Comparison of ENCODE assay signal across 18 mouse cellular contexts in genomic region chr19:59171871-59172245, GRCm38 (mm10). TPM values are rescaled to one million over a fixed set of nuclear protein-coding genes. Genes with fewer than 3 reads are reported as not detected.
DNase-seq lines count a peak whose midpoint lies in the region; ATAC-seq and TF ChIP-seq lines count a peak whose summit lies in the region.
"Had no signal": no experiment of that assay in that cellular context is flagged by ENCODE, and none has a peak within 500 bp of the region (broad histone marks: within the 10 kb centered on the region; RNA-seq: fewer than 3 reads in every experiment).

No protein-coding gene starts in this region.

- WGBS in intestine, postnatal 0 days: under 1% methylated on average over 19 of the region's 19 CpGs
- WGBS in intestine, embryonic 16.5 days: 1% methylated on average over 19 of the region's 19 CpGs
- 2% methylated on average over 18 of the region's 19 CpGs for WGBS in embryonic facial prominence, embryonic 13.5 days
- 1% methylated on average over 19 of the region's 19 CpGs for WGBS in limb, embryonic 11.5 days

- TF ChIP-seq CTCF in intestine, postnatal 0 days (IDR thresholded peaks at IDR 0.05; ENCODE audit: low read depth): no peak

- H3K36me3 ChIP-seq in intestine, postnatal 0 days (ENCODE audit: control insufficient read depth, insufficient read depth): no peaks in the 10 kb centered on the region
- no peaks in the 10 kb centered on the region for H3K36me3 ChIP-seq in intestine, embryonic 16.5 days (ENCODE audit: control insufficient read depth, insufficient read depth, low read length)
- H3K36me3 ChIP-seq in embryonic facial prominence, embryonic 13.5 days: no peaks in the 10 kb centered on the region
- H3K36me3 ChIP-seq in limb, embryonic 11.5 days (ENCODE audit: control insufficient read depth, insufficient read depth, low read length): no peaks in the 10 kb centered on the region
- H3K36me3 ChIP-seq: heart, embryonic 15.5 days; stomach, embryonic 15.5 days had no signal

- no peak overlapping the region for H3K4me2 ChIP-seq in intestine, postnatal 0 days (replicated peaks; ENCODE audit: low read depth)
- H3K4me2 ChIP-seq in intestine, embryonic 16.5 days (ENCODE audit: low read depth, low read length): no peak overlapping the region
- H3K4me2 ChIP-seq in embryonic facial prominence, embryonic 13.5 days: peak overlapping the region; percentile 7; the same call in 1 of the 2 replicates
- H3K4me2 ChIP-seq in limb, embryonic 11.5 days (ENCODE audit: low read depth, severe bottlenecking): no peak overlapping the region
- H3K4me2 ChIP-seq: stomach, embryonic 15.5 days had no signal

- no peak for ATAC-seq in intestine, postnatal 0 days
- ATAC-seq in intestine, embryonic 16.5 days: no peak
- no peak for ATAC-seq in embryonic facial prominence, embryonic 13.5 days (ENCODE audit: insufficient number of reproducible peaks, insufficient read depth, low FRiP score, low TSS enrichment, low read depth)
- no peak for ATAC-seq in limb, embryonic 11.5 days (ENCODE audit: insufficient number of reproducible peaks, low FRiP score, low TSS enrichment, low read depth)
- ATAC-seq in activated CD4-positive, CD25-positive, alpha-beta regulatory T cell, adult 4 months: no peak
- ATAC-seq: liver, postnatal 0 days had no signal

- H3K4me3 ChIP-seq in intestine, postnatal 0 days (ENCODE audit: low read depth, low read length): 0 out of 2 replicates have a peak overlapping the region, but pooled peaks have one; percentile 0
- no peak overlapping the region for H3K4me3 ChIP-seq in intestine, embryonic 16.5 days (ENCODE audit: low read length)
- H3K4me3 ChIP-seq in embryonic facial prominence, embryonic 13.5 days: 0 out of 2 replicates have a peak overlapping the region, but pooled peaks have one; percentile 4
- H3K4me3 ChIP-seq in limb, embryonic 11.5 days (ENCODE audit: low read depth, low read length): no peak overlapping the region
- H3K4me3 ChIP-seq: stomach, embryonic 15.5 days had no signal

- H3K27me3 ChIP-seq in intestine, postnatal 0 days (replicated peaks; ENCODE audit: control insufficient read depth, insufficient read depth, low read length): peaks cover 93% of the 10 kb centered on the region
- H3K27me3 ChIP-seq in intestine, embryonic 16.5 days (replicated peaks; ENCODE audit: control insufficient read depth, insufficient read depth, low read length): peaks cover 92% of the 10 kb centered on the region
- peaks cover 98% of the 10 kb centered on the region for H3K27me3 ChIP-seq in embryonic facial prominence, embryonic 13.5 days
- H3K27me3 ChIP-seq in limb, embryonic 11.5 days (ENCODE audit: control insufficient read depth, insufficient read depth, low read length): peaks cover 83% of the 10 kb centered on the region

- no peaks in the 10 kb centered on the region for H3K9me3 ChIP-seq in intestine, postnatal 0 days (ENCODE audit: control insufficient read depth)
- no peaks in the 10 kb centered on the region for H3K9me3 ChIP-seq in intestine, embryonic 16.5 days (ENCODE audit: control insufficient read depth, low read length)
- H3K9me3 ChIP-seq in embryonic facial prominence, embryonic 13.5 days: no peaks in the 10 kb centered on the region
- no peaks in the 10 kb centered on the region for H3K9me3 ChIP-seq in limb, embryonic 11.5 days (ENCODE audit: control insufficient read depth, low read length)
- H3K9me3 ChIP-seq: heart, embryonic 15.5 days; stomach, embryonic 15.5 days had no signal

- H3K4me1 ChIP-seq in intestine, postnatal 0 days (replicated peaks; ENCODE audit: control insufficient read depth, insufficient read depth, low read length): peaks cover 2% of the 10 kb centered on the region; the same call in 1 of the 2 replicates
- peaks cover 13% of the 10 kb centered on the region for H3K4me1 ChIP-seq in intestine, embryonic 16.5 days (ENCODE audit: control insufficient read depth, insufficient read depth, low read length)
- H3K4me1 ChIP-seq in embryonic facial prominence, embryonic 13.5 days: peaks cover 22% of the 10 kb centered on the region
- H3K4me1 ChIP-seq in limb, embryonic 11.5 days (ENCODE audit: control insufficient read depth, insufficient read depth, low read length): 0 out of 2 replicates have a peak, but pooled peaks cover 3% of the 10 kb centered on the region

- H3K9ac ChIP-seq in intestine, postnatal 0 days (ENCODE audit: low read depth, low read length): no peak overlapping the region
- no peak overlapping the region for H3K9ac ChIP-seq in intestine, embryonic 16.5 days (ENCODE audit: low read depth, low read length)
- no peak overlapping the region for H3K9ac ChIP-seq in embryonic facial prominence, embryonic 13.5 days
- no peak overlapping the region for H3K9ac ChIP-seq in limb, embryonic 11.5 days (ENCODE audit: low read length)
- H3K9ac ChIP-seq: heart, embryonic 15.5 days; liver, postnatal 0 days; stomach, embryonic 15.5 days had no signal

- peak; percentile 54 for DNase-seq in R1 (ENCODE audit: low read depth, low spot score)
- DNase-seq in limb, embryonic 11.5 days (ENCODE audit: low spot score): peak; percentile 60
- no peak for DNase-seq in right cerebral cortex, postnatal 36 days (ENCODE audit: low spot score in 2 of 2)
- DNase-seq: adrenal gland, postnatal 25 days; cerebellum, postnatal 36 days; gastrocnemius, postnatal 25 days; kidney, adult 11 months; liver, postnatal 0 days; thymus, postnatal 4 days had no signal

- no peak overlapping the region for H3K27ac ChIP-seq in intestine, postnatal 0 days (ENCODE audit: low read depth, low read length)
- no peak overlapping the region for H3K27ac ChIP-seq in intestine, embryonic 16.5 days (ENCODE audit: low read length)
- H3K27ac ChIP-seq in embryonic facial prominence, embryonic 13.5 days: no peak overlapping the region
- H3K27ac ChIP-seq in limb, embryonic 11.5 days (replicated peaks; ENCODE audit: low read depth, low read length): no peak overlapping the region
- H3K27ac ChIP-seq: heart, embryonic 15.5 days; macrophage; stomach, embryonic 15.5 days had no signal

RNA-seq across cellular contexts. Expression of gene Vax1, which starts 2.0 kb away (rescaled TPM):
- polyA plus RNA-seq in intestine, postnatal 0 days (2015; fragmentation: Nextera tagmentation; extraction: Ambion mirVana): not detected in 2 replicates
- polyA plus RNA-seq in intestine, embryonic 16.5 days (2015; fragmentation: Nextera tagmentation; extraction: Ambion mirVana): not detected in 2 replicates
- not detected in 2 replicates for polyA plus RNA-seq in embryonic facial prominence, embryonic 13.5 days (2015; fragmentation: Nextera tagmentation; extraction: Ambion mirVana)
- not detected in 2 replicates for polyA plus RNA-seq in limb, embryonic 11.5 days (2014; fragmentation: Nextera tagmentation; extraction: Ambion mirVana)
- not detected for polyA plus RNA-seq in activated CD4-positive, CD25-positive, alpha-beta regulatory T cell, adult 4 months (2017; shearing (Covaris generic))
- polyA plus RNA-seq: heart, embryonic 15.5 days; large intestine, adult 2 months; liver, postnatal 0 days; macrophage; small intestine, adult 2 months; stomach, embryonic 15.5 days had no signal

RNA-seq across cellular contexts. Expression of gene Kcnk18, which starts 47.2 kb away (rescaled TPM):
- polyA plus RNA-seq in intestine, postnatal 0 days (2015; fragmentation: Nextera tagmentation; extraction: Ambion mirVana): not detected in 2 replicates
- not detected in 2 replicates for polyA plus RNA-seq in intestine, embryonic 16.5 days (2015; fragmentation: Nextera tagmentation; extraction: Ambion mirVana)
- polyA plus RNA-seq in embryonic facial prominence, embryonic 13.5 days (2015; fragmentation: Nextera tagmentation; extraction: Ambion mirVana): not detected in 2 replicates
- not detected in 2 replicates for polyA plus RNA-seq in limb, embryonic 11.5 days (2014; fragmentation: Nextera tagmentation; extraction: Ambion mirVana)
- not detected for polyA plus RNA-seq in activated CD4-positive, CD25-positive, alpha-beta regulatory T cell, adult 4 months (2017; shearing (Covaris generic))
- polyA plus RNA-seq: heart, embryonic 15.5 days; large intestine, adult 2 months; liver, postnatal 0 days; macrophage; small intestine, adult 2 months; stomach, embryonic 15.5 days had no signal

Comparison
In these comparisons a context has a peak if more than half of its experiments do, and no peak if none do; other contexts are left out.
1. H3K4me3 ChIP-seq: peak in intestine, postnatal 0 days (single experiment) and embryonic facial prominence, embryonic 13.5 days (single experiment); none in intestine, embryonic 16.5 days (single experiment) and limb, embryonic 11.5 days (single experiment).
2. DNase-seq: peak in R1 (single experiment) and limb, embryonic 11.5 days (single experiment); none in right cerebral cortex, postnatal 36 days (0 of 2).